ENCODE assay signal across 8 mouse cellular contexts in the genomic region with DNA sequence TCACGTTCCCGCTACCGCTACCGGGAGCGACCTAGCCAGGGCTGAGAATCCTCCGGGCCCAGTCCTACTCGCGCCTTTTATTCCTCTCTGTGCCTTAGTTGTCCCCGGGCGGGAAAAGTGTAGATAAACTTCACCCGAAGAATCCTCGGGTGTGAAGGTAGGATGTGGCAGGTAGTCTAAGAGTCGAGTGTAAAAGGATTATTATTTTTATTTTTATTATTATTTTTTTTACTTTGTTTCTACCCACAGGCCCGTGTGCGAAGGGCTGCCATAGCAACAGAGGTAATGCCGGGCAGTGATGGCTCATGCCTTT. TPM values are rescaled to one million over a fixed set of nuclear protein-coding genes. Genes with fewer than 3 reads are reported as not detected.
DNase-seq lines count a peak whose midpoint lies in the region; ATAC-seq and TF ChIP-seq lines count a peak whose summit lies in the region.

A gene (minus strand): TSS at position 35 of the 313 bp plus-strand sequence.

- peaks cover 10% of the 10 kb centered on the region; the same call in 1 of the 2 replicates for H3K27me3 ChIP-seq in E14TG2a.4 (ENCODE audit: insufficient read depth, low read length)
- no peaks in the 10 kb centered on the region for H3K27me3 ChIP-seq in forebrain, embryonic 10.5 days (ENCODE audit: poor library complexity, severe bottlenecking)
- no peaks in the 10 kb centered on the region for H3K27me3 ChIP-seq in liver, embryonic 12.5 days (replicated peaks)
- no peaks in the 10 kb centered on the region for H3K27me3 ChIP-seq in stomach, postnatal 0 days (ENCODE audit: control insufficient read depth, insufficient read depth, low read length)

- peak within 1 kb of the TSS; percentile 84 for H3K4me3 ChIP-seq in E14TG2a.4 (replicated peaks; ENCODE audit: low read length)
- H3K4me3 ChIP-seq in forebrain, embryonic 10.5 days: peak within 1 kb of the TSS; percentile 59
- H3K4me3 ChIP-seq in liver, embryonic 12.5 days: peak within 1 kb of the TSS; percentile 72
- H3K4me3 ChIP-seq in stomach, postnatal 0 days (ENCODE audit: low read depth, low read length): peak within 1 kb of the TSS; percentile 74

- H3K4me2 ChIP-seq in liver, embryonic 12.5 days: peak within 1 kb of the TSS; percentile 83
- peak within 1 kb of the TSS; percentile 71 for H3K4me2 ChIP-seq in stomach, postnatal 0 days (replicated peaks; ENCODE audit: low read depth)

- TF ChIP-seq EP300 in stomach, postnatal 0 days (optimal IDR thresholded peaks at IDR 0.05): no peak

- no peak for DNase-seq in cerebellum, adult 8-10 months
- DNase-seq in forebrain, embryonic 10.5 days (ENCODE audit: extremely low spot score, low spot score): no peak
- DNase-seq in stomach, postnatal 0 days (ENCODE audit: low spot score): no peak
- no peak for DNase-seq in natural killer cell, adult 2 months (ENCODE audit: low spot score in 2 of 2)

- H3K4me1 ChIP-seq in E14TG2a.4 (replicated peaks; ENCODE audit: low read depth, low read length): peaks cover 43% of the 10 kb centered on the region
- peaks cover 25% of the 10 kb centered on the region for H3K4me1 ChIP-seq in forebrain, embryonic 10.5 days
- peaks cover 30% of the 10 kb centered on the region for H3K4me1 ChIP-seq in liver, embryonic 12.5 days
- no peaks in the 10 kb centered on the region for H3K4me1 ChIP-seq in stomach, postnatal 0 days (replicated peaks; ENCODE audit: control insufficient read depth, insufficient read depth)

- H3K27ac ChIP-seq in forebrain, embryonic 10.5 days: peak within 1 kb of the TSS; percentile 100
- H3K27ac ChIP-seq in liver, embryonic 12.5 days: peak within 1 kb of the TSS; percentile 94
- peak within 1 kb of the TSS; percentile 100 for H3K27ac ChIP-seq in stomach, postnatal 0 days (replicated peaks)

- peaks cover 4% of the 10 kb centered on the region for H3K36me3 ChIP-seq in E14TG2a.4 (ENCODE audit: insufficient read depth, low read length)
- H3K36me3 ChIP-seq in forebrain, embryonic 10.5 days (replicated peaks): peaks cover 14% of the 10 kb centered on the region
- peaks cover 16% of the 10 kb centered on the region for H3K36me3 ChIP-seq in liver, embryonic 12.5 days
- no peaks in the 10 kb centered on the region for H3K36me3 ChIP-seq in stomach, postnatal 0 days (ENCODE audit: control insufficient read depth, insufficient read depth, low read length)

- ATAC-seq in cerebellum, adult (ENCODE audit: insufficient number of reproducible peaks, low FRiP score, low TSS enrichment): peak; percentile 27; the same call in 1 of the 2 replicates
- ATAC-seq in hematopoietic stem cell, adult 5-6 weeks (replicated peaks in 1 of 2; ENCODE audit: insufficient read depth in 1 of 2, low FRiP score in 2 of 2, low TSS enrichment in 1 of 2, low read depth in 1 of 2, poor library complexity in 2 of 2, severe bottlenecking in 2 of 2): no peak
- no peak for ATAC-seq in liver, embryonic 12.5 days
- ATAC-seq in stomach, postnatal 0 days (ENCODE audit: low FRiP score, low TSS enrichment): no peak

- 19% methylated on average over 16 of the region's 16 CpGs for WGBS in forebrain, embryonic 10.5 days
- 11% methylated on average over 16 of the region's 16 CpGs for WGBS in liver, embryonic 12.5 days (ENCODE audit: insufficient replicate concordance)
- 6% methylated on average over 16 of the region's 16 CpGs for WGBS in stomach, postnatal 0 days

- TF ChIP-seq CTCF in E14TG2a.4 (conservative IDR thresholded peaks at IDR 0.05; ENCODE audit: low read length): no peak
- no peak for TF ChIP-seq CTCF in stomach, postnatal 0 days (IDR thresholded peaks at IDR 0.05; ENCODE audit: low read depth)

- H3K9me3 ChIP-seq in E14TG2a.4 (ENCODE audit: low read length): no peaks in the 10 kb centered on the region
- no peaks in the 10 kb centered on the region for H3K9me3 ChIP-seq in forebrain, embryonic 10.5 days
- no peaks in the 10 kb centered on the region for H3K9me3 ChIP-seq in liver, embryonic 12.5 days (replicated peaks)
- no peaks in the 10 kb centered on the region for H3K9me3 ChIP-seq in stomach, postnatal 0 days (ENCODE audit: control insufficient read depth, low read length)

- H3K9ac ChIP-seq in liver, embryonic 12.5 days: peak within 1 kb of the TSS; percentile 93
- H3K9ac ChIP-seq in stomach, postnatal 0 days (ENCODE audit: low read length): peak within 1 kb of the TSS; percentile 99

RNA-seq across cellular contexts. Expression of the gene that starts here (rescaled TPM):
- 21.2 and 21.9 TPM in 2 replicates for polyA plus RNA-seq in forebrain, embryonic 10.5 days (2016; fragmentation: Nextera tagmentation; extraction: Ambion mirVana)
- 17.9 and 24.9 TPM in 2 replicates for total RNA-seq in hematopoietic stem cell, adult 5-6 weeks (2017)
- polyA plus RNA-seq in liver, embryonic 12.5 days (2016; fragmentation: Nextera tagmentation; extraction: Ambion mirVana): 13.8 and 14.3 TPM in 2 replicates
- polyA plus RNA-seq in stomach, postnatal 0 days (2015; fragmentation: Nextera tagmentation; extraction: Ambion mirVana): 6.9 and 7.2 TPM in 2 replicates
